Mouse (Mus musculus): ENCODE measurements around the gene Kcnc4.

Gene Kcnc4

DNA sequence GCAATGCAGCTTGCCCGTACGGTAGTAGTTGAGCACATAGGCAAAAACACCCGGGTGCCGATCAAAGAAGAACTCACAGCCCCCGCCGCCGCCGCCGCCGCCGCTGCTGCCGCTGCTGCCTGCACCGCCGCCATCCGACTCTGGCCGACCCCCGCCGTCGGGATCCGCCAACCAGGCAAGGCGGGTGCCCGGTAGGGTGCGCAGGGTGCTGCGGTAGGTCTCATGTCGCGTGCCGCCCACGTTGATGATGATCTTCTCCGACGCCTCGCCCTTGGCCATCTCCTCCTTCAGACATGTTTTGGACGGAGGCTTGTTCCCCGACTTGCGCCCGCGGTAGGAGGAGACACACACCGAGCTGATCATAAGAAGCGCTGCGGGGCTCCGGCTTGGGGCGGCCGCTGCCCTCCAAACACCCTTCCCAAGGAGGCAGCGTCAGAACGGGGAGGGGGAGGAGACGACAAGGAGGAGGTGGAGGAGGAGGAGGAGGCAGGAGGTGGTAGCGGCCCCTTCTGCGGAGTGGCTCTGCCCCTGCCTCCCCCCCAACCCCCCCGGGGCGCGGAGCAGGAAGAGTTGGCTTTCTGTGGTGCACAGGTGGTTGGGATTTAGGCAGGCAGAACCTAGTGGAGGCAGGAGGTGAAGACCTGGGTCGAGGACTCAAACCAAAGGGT, 690 bp downstream of the Kcnc4 start:
- DNase-seq (ENCODE audit: low spot score), result no peak

DNA sequence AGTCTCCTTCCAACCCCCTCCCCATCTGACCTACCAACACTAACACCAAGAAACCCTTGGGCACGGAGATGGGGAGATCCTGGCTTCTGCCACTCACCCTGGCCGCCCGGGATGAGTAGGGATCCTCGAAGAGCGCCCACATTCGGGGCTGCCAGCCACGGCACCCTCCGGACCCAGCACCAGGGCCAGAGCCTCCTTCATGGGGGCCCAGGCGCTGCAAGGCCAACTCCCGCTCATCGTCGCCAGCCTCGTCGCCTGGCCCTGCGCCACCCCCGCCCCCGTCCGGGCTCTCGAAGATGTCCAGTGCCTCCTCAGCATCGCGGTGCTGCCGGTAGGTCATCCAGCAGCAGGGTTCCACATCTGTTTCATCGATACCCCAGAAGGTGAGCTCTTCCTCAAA, 1.2 kb downstream of the Kcnc4 start:
- DNase-seq (ENCODE audit: low spot score), result no peak

DNA sequence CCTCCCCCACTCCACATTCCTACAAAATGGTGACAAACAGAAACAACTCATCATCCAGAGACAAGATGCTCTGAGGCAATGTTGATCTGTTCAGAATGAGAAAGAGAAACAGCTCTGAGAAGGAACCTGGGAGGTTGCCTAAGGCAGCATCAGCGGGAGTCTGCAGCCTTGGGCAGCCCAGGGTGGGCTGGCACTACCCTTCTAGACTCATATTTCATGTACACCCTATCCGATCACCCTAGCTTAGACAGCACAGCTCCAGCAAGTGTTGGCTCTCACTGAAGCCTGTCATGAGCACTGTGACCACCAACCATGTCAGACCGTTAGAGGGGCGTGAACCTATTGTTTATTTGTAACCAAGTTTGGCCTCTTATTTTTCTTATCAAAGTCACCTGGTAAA, 5.1 kb downstream of the Kcnc4 start:
- no peak for DNase-seq (ENCODE audit: low spot score)

DNA sequence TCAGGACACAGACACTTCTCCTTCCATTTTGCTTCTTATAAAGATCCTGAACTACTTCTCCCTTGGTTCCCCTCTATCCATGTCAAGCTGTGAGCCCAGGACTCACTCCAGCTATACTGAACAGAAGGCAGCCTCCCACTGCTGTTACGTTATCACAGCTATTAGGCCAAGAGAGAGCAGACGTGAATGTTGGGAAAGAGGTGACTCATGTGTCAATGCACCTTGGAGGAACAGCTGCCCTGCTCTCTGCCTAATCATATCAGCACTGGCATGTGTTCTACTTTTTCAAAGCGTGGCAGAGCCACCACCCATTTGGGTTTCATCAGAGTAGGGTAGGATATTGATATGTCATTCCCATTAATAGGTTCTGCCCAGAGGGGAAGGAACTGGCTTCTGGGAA, 12.5 kb downstream of the Kcnc4 start:
- no peak for DNase-seq (ENCODE audit: low spot score)

GRCm38 (mm10) chr3:107443866-107444265, 15.5 kb downstream of the Kcnc4 start:
- no peak for DNase-seq (ENCODE audit: low spot score)

- no peak for DNase-seq (ENCODE audit: low spot score)
Observed at GRCm38 (mm10) chr3:107442191-107442590, 17.2 kb downstream of the Kcnc4 start.

DNA sequence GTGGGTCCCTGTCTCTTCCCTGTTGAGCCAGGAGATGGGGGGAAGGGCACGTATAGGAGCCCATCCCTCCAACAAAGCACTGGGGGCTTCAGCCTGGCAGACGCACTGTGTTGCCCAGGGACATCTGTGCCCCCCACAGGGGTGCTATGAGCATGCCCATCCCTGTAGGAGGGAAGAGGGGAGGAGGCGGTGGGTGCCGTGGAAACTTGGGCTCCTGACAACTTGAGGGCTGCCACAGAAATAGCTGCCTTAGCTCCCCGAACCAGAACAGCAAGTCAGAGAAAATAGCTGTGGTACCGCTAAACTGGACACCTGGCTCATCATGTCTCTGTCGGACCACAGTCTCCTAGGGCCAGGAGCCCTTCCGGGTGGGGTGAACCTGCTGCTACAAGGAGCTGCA, 18.0 kb downstream of the Kcnc4 start:
- no peak for DNase-seq (ENCODE audit: low spot score)

GRCm38 (mm10) chr3:107439280-107439679, 20.1 kb downstream of the Kcnc4 start:
- no peak for DNase-seq (ENCODE audit: low spot score)

- no peak for DNase-seq (ENCODE audit: low spot score)
Observed at GRCm38 (mm10) chr3:107437666-107438065, 21.7 kb downstream of the Kcnc4 start.

GRCm38 (mm10) chr3:107436434-107436833, 22.9 kb downstream of the Kcnc4 start:
- DNase-seq (ENCODE audit: low spot score), result no peak

DNA sequence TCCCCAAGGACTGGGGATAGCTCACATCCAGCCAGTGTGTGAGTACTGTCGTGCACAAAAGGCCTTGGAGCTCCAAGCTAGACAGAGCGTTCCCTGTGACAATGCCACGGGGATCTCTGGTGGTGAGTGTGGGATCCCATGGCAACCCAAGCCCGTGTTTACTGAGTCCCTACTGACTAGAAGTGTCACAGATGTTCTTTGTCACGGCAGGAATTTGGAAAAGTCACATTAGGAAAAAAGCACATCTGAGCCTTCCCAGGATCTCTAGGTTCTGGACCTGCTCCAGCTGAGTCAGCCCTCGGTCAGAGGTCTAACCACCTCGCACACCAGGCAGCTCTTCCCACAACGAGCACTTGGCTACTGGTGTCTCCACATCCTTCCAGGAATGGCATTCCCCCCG, 25.7 kb downstream of the Kcnc4 start:
- no peak for DNase-seq (ENCODE audit: low spot score)

DNA sequence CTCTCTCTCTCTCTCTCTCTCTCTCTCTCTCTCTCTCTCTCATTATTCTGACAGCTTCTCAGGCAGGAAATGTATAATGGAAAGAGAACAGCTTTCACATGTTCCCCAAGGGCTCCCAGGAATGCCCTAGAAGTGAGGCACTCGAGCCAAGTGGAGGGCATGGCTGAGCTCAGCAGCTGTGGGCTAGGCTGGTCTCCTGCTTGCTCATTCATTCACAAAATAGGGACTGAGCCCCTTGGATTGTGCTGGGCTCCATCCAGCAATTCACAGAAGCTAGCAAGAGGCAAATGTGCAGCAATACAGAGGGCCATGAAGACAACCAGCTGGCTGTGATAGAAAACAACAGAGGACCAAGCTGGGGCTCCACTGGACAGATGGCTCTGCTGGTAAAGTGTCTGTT, 28.1 kb downstream of the Kcnc4 start:
- no peak for DNase-seq (ENCODE audit: low spot score)

DNA sequence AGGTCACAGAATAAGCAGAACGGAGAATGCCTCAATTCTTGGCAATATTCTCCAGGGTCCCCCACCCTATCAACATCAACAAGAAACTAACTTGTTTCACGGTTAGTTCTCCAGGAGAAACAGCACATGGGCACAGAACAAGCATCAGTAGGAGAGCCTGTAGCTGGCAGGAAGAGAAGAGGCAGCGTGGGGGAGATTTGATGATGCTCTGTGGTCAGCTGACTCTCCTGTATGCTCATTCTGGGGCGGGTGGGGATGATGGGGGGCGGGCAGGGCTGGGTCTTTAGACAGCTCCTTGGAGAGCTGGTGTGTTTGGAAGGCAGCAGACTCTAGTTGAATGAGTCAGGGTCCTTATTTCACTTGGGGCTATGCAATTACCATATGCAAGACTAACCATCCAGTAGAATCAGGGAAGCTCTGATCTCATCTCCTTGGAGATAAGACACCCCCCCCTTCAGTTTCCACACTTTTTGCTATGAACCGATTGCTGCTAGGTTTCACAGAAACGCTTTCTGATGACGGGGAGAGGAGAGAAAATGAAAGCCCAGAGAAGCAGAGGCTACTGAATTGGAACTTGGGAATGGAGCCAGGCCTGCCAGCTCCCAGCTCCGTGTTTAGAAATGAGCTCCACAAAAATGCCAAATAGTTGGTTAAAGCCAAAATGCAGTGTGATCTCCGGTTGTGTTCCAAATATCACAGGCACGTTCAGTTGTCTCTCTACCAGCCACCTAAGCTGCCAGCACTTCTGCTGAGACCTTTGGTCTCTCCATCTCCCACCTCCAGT, 34.9 kb downstream of the Kcnc4 start:
- DNase-seq (ENCODE audit: low spot score), result no peak

DNA sequence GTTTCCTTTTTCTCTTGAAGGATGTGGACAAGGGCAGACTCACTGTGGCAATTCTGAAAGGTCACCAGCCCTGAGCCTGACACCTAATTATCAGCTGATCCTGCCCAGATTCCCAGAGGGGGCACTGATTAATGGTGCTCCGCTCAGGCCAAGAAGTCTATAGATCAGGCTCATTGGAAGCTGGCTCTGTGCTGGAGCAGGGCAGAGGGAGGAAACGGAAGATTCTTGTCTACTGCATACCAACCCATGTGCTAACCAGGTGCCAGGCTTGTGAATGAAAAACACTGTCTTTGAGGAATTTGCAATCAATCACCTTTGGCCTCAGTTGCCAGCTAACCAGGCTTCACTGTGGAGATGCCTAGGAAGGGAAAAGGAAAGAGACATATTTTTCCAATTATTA, 39.2 kb downstream of the Kcnc4 start:
- no peak for DNase-seq (ENCODE audit: low spot score)

DNA sequence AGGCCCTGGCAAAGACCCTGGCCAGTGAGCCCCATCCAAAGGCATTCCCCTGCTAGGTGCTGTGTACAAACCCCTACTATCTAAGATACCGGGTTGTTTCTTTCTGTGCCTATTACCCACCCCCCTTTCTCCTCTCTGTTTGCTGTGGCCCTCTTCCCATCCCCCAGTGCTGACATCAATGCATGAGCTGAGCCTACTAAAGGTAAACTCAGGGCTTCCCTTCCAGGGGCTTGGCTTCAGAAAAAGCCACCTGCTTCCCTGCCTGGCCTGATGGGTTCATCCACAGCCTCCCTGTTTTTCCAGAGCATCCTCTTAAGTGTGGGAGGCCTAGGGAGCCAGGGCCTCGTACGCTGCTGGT, 42.1 kb downstream of the Kcnc4 start:
- DNase-seq (ENCODE audit: low spot score), result no peak

DNA sequence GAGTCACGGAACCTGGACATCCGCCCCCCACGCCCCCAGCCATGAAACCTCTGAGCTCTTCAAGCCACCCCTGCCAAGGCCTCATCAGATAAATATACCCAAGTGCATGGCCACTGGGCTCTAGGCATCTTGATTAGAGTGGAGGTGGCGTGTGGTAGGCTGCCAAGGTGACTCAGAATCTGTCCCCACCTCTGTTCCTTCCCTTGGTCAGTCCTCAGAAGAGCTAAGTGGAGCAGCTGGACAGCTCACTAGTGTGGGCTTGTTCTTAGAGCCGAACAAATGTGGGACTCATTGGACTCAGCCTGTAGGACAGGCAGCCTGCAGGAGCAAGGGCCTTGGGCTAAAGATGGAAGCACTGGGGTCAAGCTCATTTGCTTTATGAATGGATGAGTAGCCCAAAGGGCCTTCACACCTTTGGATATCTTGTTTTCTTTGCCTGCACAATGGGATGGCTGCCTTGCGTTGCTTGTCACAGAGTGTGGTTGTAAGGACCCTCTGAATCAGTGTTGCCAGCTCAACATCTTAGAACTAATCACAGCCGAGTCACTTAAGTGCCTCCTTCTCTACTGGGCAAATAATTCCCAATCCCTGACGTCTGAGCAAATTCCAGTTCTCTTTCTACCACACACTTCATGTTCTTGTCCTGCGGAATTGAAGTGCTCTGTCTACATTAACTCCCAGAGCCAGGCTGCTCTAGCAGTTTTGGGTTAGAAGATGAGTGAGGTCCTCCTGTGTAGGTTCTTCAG, 42.6 kb downstream of the Kcnc4 start:
- no peak for DNase-seq (ENCODE audit: low spot score)

GRCm38 (mm10) chr3:107413093-107413492, 46.3 kb downstream of the Kcnc4 start:
- DNase-seq (ENCODE audit: low spot score), result no peak

- DNase-seq (ENCODE audit: low spot score), result no peak
Observed at GRCm38 (mm10) chr3:107412509-107412908, 46.8 kb downstream of the Kcnc4 start.

DNA sequence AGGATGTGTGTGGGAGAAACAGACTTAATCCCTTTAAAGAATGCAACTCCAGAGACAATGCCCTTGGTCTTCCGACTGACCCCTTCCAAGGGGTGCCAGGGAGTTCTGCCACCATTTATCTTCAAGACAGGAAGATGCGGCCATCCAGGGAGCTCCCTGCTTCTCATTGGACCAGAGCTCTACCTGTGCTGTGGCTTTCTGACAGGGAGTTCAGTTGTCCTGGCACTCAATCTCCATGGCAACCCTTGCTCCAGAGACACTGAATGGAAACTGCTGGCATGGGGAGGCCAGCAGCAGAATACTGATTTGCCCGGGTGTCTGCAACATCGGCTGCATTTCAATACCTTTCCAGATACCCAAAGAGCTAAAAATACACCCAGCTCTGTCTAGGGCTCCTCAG, 47.7 kb downstream of the Kcnc4 start:
- DNase-seq (ENCODE audit: low spot score), result no peak

DNA sequence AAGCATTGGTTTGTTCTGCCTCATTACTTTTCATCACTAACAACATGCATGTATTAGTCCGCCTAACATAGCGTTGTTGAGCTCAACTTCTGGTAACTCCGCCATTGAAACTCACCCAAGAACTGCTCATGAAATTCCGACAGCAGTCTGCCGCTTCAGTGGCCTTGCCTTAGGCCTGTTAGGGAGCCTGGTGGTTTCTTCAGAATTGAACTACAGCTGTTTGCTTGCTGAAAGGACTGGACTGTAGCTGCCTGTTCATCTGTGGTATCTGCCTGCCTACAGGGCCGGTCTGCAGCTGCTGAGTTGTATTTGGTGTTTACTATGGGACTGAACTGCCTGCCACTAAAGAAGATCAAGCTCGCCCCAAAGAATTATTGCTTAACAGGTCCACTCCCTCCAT, 58.0 kb downstream of the Kcnc4 start:
- DNase-seq (ENCODE audit: low spot score), result no peak

- no peak for DNase-seq (ENCODE audit: low spot score)
Observed at GRCm38 (mm10) chr3:107399991-107400640, 59.2 kb downstream of the Kcnc4 start.

GRCm38 (mm10) chr3:107391198-107391597, 68.2 kb downstream of the Kcnc4 start:
- DNase-seq (ENCODE audit: low spot score), result no peak
